Mouse (Mus musculus) T-helper 17 cell (primary cell): ENCODE results near the gene Rpap3.

Experiments used
- in situ Hi-C, 2 experiments: fragments of 300-600 bp; cut with MboI, MseI; formaldehyde crosslinking; loops; 1 replicate in 1 of 2; 2 replicates in 1 of 2; pipeline ENCODE4 v1.15.1; 2025; ENCODE audit warnings: high pct_unique_total_duplicates in 2 of 2

Gene Rpap3

GRCm38 (mm10) chr15:97657420-97657819 is 48.2 kb downstream of the Rpap3 start:
- in situ Hi-C loops: no loop called here

GRCm38 (mm10) chr15:97649726-97650125 is 55.9 kb downstream of the Rpap3 start:
- in situ Hi-C loops: loop anchor here in 1 of 2 experiments (25.0 kb wide), 1 partner anchor 663 kb away; the partner anchor contains the start of gene Olfr285

- in situ Hi-C loops: loop anchor here in 1 of 2 experiments (25.0 kb wide), 1 partner anchor 664 kb away; the partner anchor contains the start of gene Olfr285
Observed at GRCm38 (mm10) chr15:97648176-97648575, 57.4 kb downstream of the Rpap3 start.

- in situ Hi-C loops: loop anchor here in 1 of 2 experiments (25.0 kb wide), 1 partner anchor 666 kb away; the partner anchor contains the start of gene Olfr285
Observed at GRCm38 (mm10) chr15:97646426-97646825, 59.2 kb downstream of the Rpap3 start.

- in situ Hi-C loops: loop anchor here in 1 of 2 experiments (25.0 kb wide), 1 partner anchor 668 kb away; the partner anchor contains the start of gene Olfr285
Observed at GRCm38 (mm10) chr15:97643986-97644385, 61.6 kb downstream of the Rpap3 start.
